Mouse (Mus musculus) hindbrain, embryonic 11.5 days (tissue): ENCODE results near the gene Tiam1. TPM values are rescaled to one million over a fixed set of nuclear protein-coding genes. Genes with fewer than 3 reads are reported as not detected.

Experiments used
- ATAC-seq: fragments of 200-750 bp; cut with Nextera tagmentation; 2 replicates; pipeline ENCODE4 v1.8.0; 2017; ENCODE audit warnings: mild to moderate bottlenecking, moderate TSS enrichment, moderate library complexity; ENCODE audit not compliant: low FRiP score
- DNase-seq: peaks from one replicate; pipeline ENCODE4 v3.0.0-alpha.2; 2015; ENCODE audit warnings: low spot score
- H3K27ac ChIP-seq: fragments of 300-500 bp; sonication (generic); 2 replicates; pipeline ENCODE4 v1.5.1; 2014; ENCODE audit warnings: mild to moderate bottlenecking, low read depth, low read length
- H3K27me3 ChIP-seq: fragments of 300-500 bp; sonication (generic); 2 replicates; pipeline ENCODE4 v1.6.1; 2014; ENCODE audit warnings: mild to moderate bottlenecking, low read length, moderate library complexity, mixed read lengths; ENCODE audit not compliant: control insufficient read depth, insufficient read depth
- H3K36me3 ChIP-seq: fragments of 300-500 bp; sonication (generic); 2 replicates; pipeline ENCODE4 v1.6.1; 2014; ENCODE audit warnings: mild to moderate bottlenecking, low read length, moderate library complexity, mixed read lengths; ENCODE audit not compliant: control insufficient read depth, insufficient read depth
- H3K4me1 ChIP-seq: fragments of 300-500 bp; sonication (generic); replicated peaks from 2 replicates; pipeline ENCODE4 v1.6.1; 2014; ENCODE audit warnings: low read length, mixed read lengths; ENCODE audit not compliant: control insufficient read depth, insufficient read depth
- H3K4me2 ChIP-seq: fragments of 300-500 bp; sonication (generic); replicated peaks from 2 replicates; pipeline ENCODE4 v1.6.1; 2014; ENCODE audit warnings: mild to moderate bottlenecking, low read depth, low read length
- H3K4me3 ChIP-seq: fragments of 300-500 bp; sonication (generic); 2 replicates; pipeline ENCODE4 v1.5.1; 2014; ENCODE audit warnings: low read depth, low read length
- H3K9ac ChIP-seq: fragments of 300-500 bp; sonication (generic); 2 replicates; pipeline ENCODE4 v1.6.1; 2014; ENCODE audit warnings: low read depth, low read length
- H3K9me3 ChIP-seq: fragments of 300-500 bp; sonication (generic); 2 replicates; pipeline ENCODE4 v1.6.1; 2016; ENCODE audit warnings: low read length; ENCODE audit not compliant: control insufficient read depth
- WGBS: fragments of 180-500 bp; shearing (Covaris S2); extraction: QIAGEN DNeasy Blood & Tissue Kit; methylation state at CpG from one replicate; pipeline ENCODE4 v1.1.7; 2014; 5-methylcytosine and 5-hydroxymethylcytosine counted together
- polyA plus RNA-seq: library from polyadenylated mRNA; unstranded; fragments of >200 nt; fragmentation: Nextera tagmentation; extraction: Ambion mirVana; gene quantifications from 2 replicates; pipeline ENCODE4 v1.2.1, GENCODE M21; 2014

Gene Tiam1
- polyA plus RNA-seq, 1 experiment from 2014 or later = 27.6 TPM

DNA sequence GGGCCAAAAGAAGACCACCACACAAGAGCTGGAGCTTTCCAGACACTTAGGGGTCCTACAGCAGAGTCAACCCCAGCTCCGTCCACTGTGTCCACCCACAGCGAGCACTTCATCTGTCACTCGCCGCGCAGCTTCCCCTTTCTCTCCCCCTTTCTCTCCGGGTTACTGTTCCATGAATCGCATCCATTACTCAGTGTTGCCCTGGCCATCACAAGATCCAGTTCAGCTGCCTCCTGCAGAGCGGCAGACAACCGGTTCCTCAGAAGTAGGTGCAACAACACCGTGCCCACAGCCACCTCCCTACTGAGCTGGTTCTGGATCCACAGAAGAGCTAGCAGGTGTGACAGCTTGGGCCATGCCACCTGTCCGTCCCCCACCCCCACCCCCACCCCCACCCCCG, 184.6 kb downstream of the Tiam1 start:
- H3K4me3 ChIP-seq = no peak overlapping the region
- no peak for DNase-seq
- H3K9me3 ChIP-seq = no peaks in the 10 kb centered on the region
- no peak overlapping the region for H3K27ac ChIP-seq
- no peaks in the 10 kb centered on the region for H3K36me3 ChIP-seq
- no peak overlapping the region; the same call in 1 of the 2 replicates for H3K4me2 ChIP-seq
- H3K4me1 ChIP-seq = peaks cover 7% of the 10 kb centered on the region
- ATAC-seq = no peak
- WGBS = 12% methylated on average over 12 of the region's 12 CpGs
- H3K27me3 ChIP-seq = no peaks in the 10 kb centered on the region
- no peak overlapping the region for H3K9ac ChIP-seq

DNA sequence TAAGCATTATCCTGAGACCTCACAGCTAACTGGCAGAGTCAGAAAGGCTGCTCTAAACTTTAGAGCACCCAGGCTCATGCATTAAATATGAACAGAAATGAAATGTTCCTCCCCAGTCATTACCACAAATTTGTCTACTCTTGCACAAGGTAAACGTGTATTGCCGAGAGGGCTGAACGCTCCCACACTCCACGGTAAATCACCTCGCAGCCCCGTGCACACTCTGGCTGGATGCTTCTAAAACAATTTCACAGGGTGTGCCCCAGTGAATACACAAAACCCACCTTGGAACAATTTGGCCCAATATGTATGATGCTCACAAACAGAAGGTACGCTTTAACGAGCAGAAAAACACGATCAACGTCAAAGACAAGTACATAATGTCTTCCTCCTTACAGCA, 185.5 kb downstream of the Tiam1 start:
- WGBS = 82% methylated on average over 10 of the region's 10 CpGs
- Histone ChIP-seq H3K9me3 (no peaks in the 10 kb centered on the region), H3K9ac (no peak overlapping the region), H3K27ac (no peak overlapping the region), H3K27me3 (no peaks in the 10 kb centered on the region), H3K4me2 (no peak overlapping the region), H3K4me1 (peaks cover 7% of the 10 kb centered on the region), H3K4me3 (no peak overlapping the region), H3K36me3 (no peaks in the 10 kb centered on the region)
- ATAC-seq = no peak
- DNase-seq = no peak

DNA sequence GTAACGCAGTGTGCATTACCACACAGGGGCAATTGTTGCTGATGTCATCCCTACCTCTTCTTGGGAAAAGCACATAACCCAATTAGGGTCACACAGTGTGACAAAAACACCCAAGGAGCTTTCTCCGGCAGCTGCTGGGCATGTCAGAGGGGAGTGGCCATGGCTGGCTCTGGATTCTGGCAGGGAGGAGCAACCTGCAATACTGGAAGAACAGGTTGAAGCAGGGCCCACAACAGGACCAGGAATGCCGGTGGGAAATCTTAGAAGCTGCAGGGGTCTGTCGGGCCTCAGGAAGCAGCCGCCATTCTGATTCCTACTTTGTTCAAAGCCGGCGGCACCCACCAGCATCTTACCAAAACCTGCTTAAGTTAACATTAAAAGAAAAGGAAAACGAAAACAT, 189.0 kb downstream of the Tiam1 start:
- Histone ChIP-seq H3K36me3 (no peaks in the 10 kb centered on the region), H3K9me3 (no peaks in the 10 kb centered on the region), H3K27ac (no peak overlapping the region), H3K27me3 (no peaks in the 10 kb centered on the region), H3K4me1 (no peaks in the 10 kb centered on the region; the same call in 1 of the 2 replicates), H3K4me2 (no peak overlapping the region), H3K9ac (no peak overlapping the region), H3K4me3 (no peak overlapping the region)
- ATAC-seq = peak; percentile 13; the same call in 1 of the 2 replicates
- 60% methylated on average over 8 of the region's 8 CpGs for WGBS
- DNase-seq = no peak

DNA sequence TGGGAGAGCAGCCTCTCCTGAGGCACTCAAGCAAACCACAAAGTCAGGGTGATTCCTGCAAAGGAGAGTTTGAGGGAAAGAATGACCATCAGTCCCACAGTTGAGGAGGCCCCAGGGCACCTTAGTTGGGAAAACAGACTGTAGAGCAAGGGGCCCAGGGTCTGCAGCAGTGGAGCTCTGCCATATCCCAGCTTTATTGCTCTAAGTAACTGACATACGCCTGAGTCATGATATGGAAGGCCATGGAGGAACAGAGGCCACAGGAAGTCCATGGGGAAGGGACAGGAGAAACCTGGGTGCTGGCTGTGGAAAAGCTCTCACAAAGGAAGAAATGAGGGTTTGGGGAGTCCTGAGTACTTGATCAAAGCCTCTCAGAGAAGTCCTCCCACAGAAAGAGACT, 189.5 kb downstream of the Tiam1 start:
- no peak for DNase-seq
- no peaks in the 10 kb centered on the region for H3K36me3 ChIP-seq
- 95% methylated on average over 1 of the region's 1 CpGs for WGBS
- no peak overlapping the region for H3K4me3 ChIP-seq
- H3K4me2 ChIP-seq = no peak overlapping the region
- no peaks in the 10 kb centered on the region for H3K9me3 ChIP-seq
- H3K4me1 ChIP-seq = no peaks in the 10 kb centered on the region; the same call in 1 of the 2 replicates
- no peak overlapping the region for H3K27ac ChIP-seq
- ATAC-seq = no peak
- no peaks in the 10 kb centered on the region for H3K27me3 ChIP-seq
- H3K9ac ChIP-seq = no peak overlapping the region

DNA sequence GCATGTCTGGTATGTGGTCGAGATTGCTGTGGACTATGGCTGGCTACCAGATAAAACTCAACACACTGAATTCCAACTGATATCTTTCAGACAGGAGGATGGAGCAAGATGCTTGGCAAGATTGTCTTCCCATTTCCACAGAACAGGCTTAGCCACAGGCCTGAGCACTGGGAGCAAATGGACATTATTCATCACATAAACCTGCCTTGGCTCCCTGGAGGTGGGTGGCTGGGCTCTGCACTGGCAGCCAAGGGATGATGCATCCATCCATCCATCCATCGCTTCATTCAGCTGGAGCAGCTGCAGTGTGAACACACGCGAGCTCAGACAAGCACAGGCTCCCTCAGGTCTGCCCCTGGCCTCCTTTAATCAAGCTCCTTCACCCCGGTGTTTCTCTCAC, 190.7 kb downstream of the Tiam1 start:
- Histone ChIP-seq H3K4me3 (no peak overlapping the region), H3K4me2 (no peak overlapping the region), H3K27me3 (no peaks in the 10 kb centered on the region), H3K27ac (no peak overlapping the region), H3K9ac (no peak overlapping the region), H3K9me3 (no peaks in the 10 kb centered on the region), H3K36me3 (no peaks in the 10 kb centered on the region), H3K4me1 (no peaks in the 10 kb centered on the region)
- no peak for ATAC-seq
- 89% methylated on average over 5 of the region's 5 CpGs for WGBS
- DNase-seq = no peak

DNA sequence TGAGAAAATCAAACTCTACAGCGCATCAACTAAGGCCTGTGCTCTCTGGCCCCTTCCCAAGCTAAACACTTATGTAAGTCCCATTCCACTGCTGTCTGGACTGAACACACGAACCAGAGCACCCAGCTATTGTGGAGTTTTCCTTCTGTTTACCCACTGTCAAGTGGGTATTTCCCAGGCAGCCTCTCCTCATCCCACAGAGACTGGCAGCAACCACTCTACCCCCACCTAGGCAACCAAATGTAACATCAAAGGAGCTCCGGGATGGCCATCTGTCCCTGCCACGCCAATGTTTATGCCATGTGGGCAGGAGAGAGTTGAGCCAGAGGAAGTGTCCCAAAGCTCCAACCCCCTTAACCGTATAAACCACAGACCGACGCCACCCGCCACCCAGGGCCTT, 192.8 kb downstream of the Tiam1 start:
- H3K27me3 ChIP-seq = no peaks in the 10 kb centered on the region
- no peaks in the 10 kb centered on the region for H3K9me3 ChIP-seq
- H3K4me2 ChIP-seq = no peak overlapping the region
- H3K36me3 ChIP-seq = no peaks in the 10 kb centered on the region
- H3K4me1 ChIP-seq = no peaks in the 10 kb centered on the region
- no peak for ATAC-seq
- H3K4me3 ChIP-seq = no peak overlapping the region
- WGBS = 86% methylated on average over 8 of the region's 8 CpGs
- H3K27ac ChIP-seq = no peak overlapping the region
- H3K9ac ChIP-seq = no peak overlapping the region
- DNase-seq = no peak

DNA sequence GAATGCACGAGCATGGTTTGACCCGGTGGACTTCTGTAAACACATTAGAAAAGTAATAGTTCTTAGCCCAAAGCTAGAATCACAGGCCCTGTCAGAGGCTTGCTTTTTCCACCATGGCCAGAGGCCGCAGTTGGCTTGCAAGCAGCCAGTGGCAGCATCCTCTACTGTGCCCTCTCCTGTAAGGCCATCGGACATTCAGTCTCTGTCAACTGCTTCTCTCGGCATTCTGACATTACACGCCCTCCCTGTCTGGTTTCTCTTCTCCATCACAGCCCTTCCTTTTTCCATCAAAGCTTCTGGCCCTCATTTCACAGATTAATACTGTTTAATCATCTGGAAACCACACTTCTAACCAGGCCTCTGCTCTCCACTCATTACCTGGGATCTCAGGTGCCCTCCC, 193.3 kb downstream of the Tiam1 start:
- Histone ChIP-seq H3K4me3 (no peak overlapping the region), H3K36me3 (no peaks in the 10 kb centered on the region), H3K4me2 (no peak overlapping the region), H3K27ac (no peak overlapping the region), H3K9ac (no peak overlapping the region), H3K27me3 (no peaks in the 10 kb centered on the region), H3K4me1 (no peaks in the 10 kb centered on the region), H3K9me3 (no peaks in the 10 kb centered on the region)
- WGBS = 86% methylated on average over 6 of the region's 6 CpGs
- no peak for DNase-seq
- no peak for ATAC-seq

DNA sequence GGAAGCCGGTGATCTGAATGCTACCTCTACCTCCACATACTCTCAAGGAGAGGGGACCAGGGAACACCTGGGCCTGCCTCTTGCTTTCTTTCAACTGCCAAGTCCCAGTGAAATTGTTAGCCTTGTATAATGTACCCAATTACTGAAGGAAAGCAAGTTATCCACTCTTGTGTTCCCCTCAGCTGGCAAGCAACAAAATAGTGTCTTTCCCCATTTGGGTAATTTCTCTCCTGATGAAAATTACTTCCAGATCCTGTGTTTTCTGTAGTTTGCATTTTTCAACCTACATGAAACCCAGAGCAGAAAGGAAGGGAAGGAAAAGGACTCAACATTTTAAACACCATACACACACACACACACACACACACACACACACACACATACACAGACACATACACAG, 195.5 kb downstream of the Tiam1 start:
- no peak overlapping the region for H3K4me3 ChIP-seq
- H3K9me3 ChIP-seq = no peaks in the 10 kb centered on the region
- peaks cover 20% of the 10 kb centered on the region for H3K4me1 ChIP-seq
- WGBS = 100% methylated on average over 1 of the region's 1 CpGs
- H3K36me3 ChIP-seq = no peaks in the 10 kb centered on the region
- H3K27ac ChIP-seq = no peak overlapping the region
- no peak for DNase-seq
- no peak for ATAC-seq
- H3K4me2 ChIP-seq = no peak overlapping the region
- H3K27me3 ChIP-seq = no peaks in the 10 kb centered on the region
- no peak overlapping the region for H3K9ac ChIP-seq

DNA sequence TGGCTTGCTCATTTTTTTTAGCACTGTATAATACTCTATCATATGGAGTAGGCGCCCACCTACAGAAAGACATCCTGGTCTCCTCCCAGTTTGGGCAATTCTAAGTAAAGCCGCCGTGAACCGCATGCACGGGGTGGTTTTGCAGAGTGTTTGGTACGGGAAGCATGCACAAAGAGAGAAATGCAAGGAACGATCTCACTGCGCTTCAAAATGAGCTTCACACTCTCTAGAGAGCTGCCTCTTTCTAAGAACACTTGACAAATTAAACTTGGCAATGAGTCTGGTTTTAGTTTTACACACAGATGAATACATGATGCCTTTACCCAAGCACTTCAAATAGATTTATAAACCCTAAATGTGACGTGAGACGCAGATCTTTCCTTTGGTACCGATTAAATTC, 196.8 kb downstream of the Tiam1 start:
- H3K4me2 ChIP-seq = no peak overlapping the region
- H3K27me3 ChIP-seq = no peaks in the 10 kb centered on the region
- H3K27ac ChIP-seq = no peak overlapping the region
- H3K9ac ChIP-seq = no peak overlapping the region
- no peaks in the 10 kb centered on the region for H3K36me3 ChIP-seq
- DNase-seq = no peak
- no peak overlapping the region for H3K4me3 ChIP-seq
- peaks cover 22% of the 10 kb centered on the region for H3K4me1 ChIP-seq
- no peak for ATAC-seq
- 92% methylated on average over 11 of the region's 11 CpGs for WGBS
- no peaks in the 10 kb centered on the region for H3K9me3 ChIP-seq
